Mouse (Mus musculus): ENCODE measurements around the gene Grm5. TPM values are rescaled to one million over a fixed set of nuclear protein-coding genes. Genes with fewer than 3 reads are reported as not detected.

Grm5 gene
- polyA plus RNA-seq (2014; fragmentation: Nextera tagmentation; extraction: Ambion mirVana): 67.7 and 68.0 TPM in 2 replicates

DNA sequence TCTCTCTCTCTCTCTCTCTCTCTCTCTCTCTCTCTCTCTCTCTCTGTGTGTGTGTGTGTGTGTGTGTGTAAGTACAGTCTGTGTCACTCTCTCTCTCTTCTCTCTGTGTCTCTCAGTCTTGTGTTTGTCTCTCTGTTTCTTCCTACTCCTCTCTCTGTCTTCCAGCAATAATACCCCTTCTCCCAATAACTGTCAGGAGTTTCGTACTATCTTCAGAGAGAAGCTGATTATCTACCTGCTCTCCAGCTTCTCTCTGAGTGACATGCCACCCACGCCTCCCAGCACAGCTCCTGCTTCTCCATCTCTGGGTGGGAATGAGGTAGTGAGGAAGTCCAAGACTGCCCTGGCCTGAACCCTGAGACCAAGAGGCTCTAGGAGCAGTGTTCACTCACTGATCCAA, at the start of gene Grm5:
Grm5 (plus strand) TSS at position 301 of the 400 bp plus-strand sequence.
- no peak for ATAC-seq (ENCODE audit: low FRiP score)
- no peaks in the 10 kb centered on the region for H3K27me3 ChIP-seq (ENCODE audit: control insufficient read depth, insufficient read depth, low read length)
- DNase-seq (ENCODE audit: low spot score): no peak
- 0 out of 2 replicates have a peak, but pooled peaks cover 5% of the 10 kb centered on the region for H3K4me1 ChIP-seq (replicated peaks; ENCODE audit: control insufficient read depth, insufficient read depth, low read length)
- no peaks in the 10 kb centered on the region for H3K9me3 ChIP-seq (ENCODE audit: control insufficient read depth, low read length)
- 9% methylated on average over 2 of the region's 2 CpGs for WGBS
- peak within 1 kb of the TSS; percentile 53 for H3K4me3 ChIP-seq (replicated peaks; ENCODE audit: low read length)
- no peaks in the 10 kb centered on the region for H3K36me3 ChIP-seq (replicated peaks; ENCODE audit: control insufficient read depth, insufficient read depth)
- H3K9ac ChIP-seq: peak within 1 kb of the TSS; percentile 78
- peak within 1 kb of the TSS; percentile 77 for H3K4me2 ChIP-seq (replicated peaks)
- peak within 1 kb of the TSS; percentile 92 for H3K27ac ChIP-seq

DNA sequence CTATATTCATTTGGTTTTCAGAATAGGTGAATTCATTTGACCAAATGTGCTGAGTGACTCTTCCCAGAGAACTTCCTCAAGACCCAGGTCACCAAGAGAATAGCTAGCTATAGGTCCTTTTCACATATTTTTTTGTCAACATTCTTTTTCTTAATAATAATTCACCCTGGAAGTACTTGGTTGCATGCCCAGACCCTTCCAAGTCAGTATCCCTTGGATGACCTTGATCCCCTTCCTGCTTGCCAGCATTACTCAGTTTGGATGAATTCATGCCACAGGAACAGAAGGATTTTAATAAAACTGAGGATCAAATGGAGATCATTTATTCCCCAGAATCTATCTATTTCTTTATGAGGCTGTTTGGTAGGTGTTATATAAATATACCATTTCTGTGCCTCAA, 44.9 kb upstream of the Grm5 start:
- Histone ChIP-seq H3K36me3 (replicated peaks; ENCODE audit: control insufficient read depth, insufficient read depth) (no peaks in the 10 kb centered on the region), H3K9ac (no peak overlapping the region), H3K27me3 (ENCODE audit: control insufficient read depth, insufficient read depth, low read length) (no peaks in the 10 kb centered on the region), H3K4me2 (replicated peaks) (no peak overlapping the region), H3K4me1 (replicated peaks; ENCODE audit: control insufficient read depth, insufficient read depth, low read length) (no peaks in the 10 kb centered on the region), H3K27ac (no peak overlapping the region), H3K9me3 (ENCODE audit: control insufficient read depth, low read length) (no peaks in the 10 kb centered on the region), H3K4me3 (replicated peaks; ENCODE audit: low read length) (no peak overlapping the region)
- DNase-seq (ENCODE audit: low spot score): no peak
- ATAC-seq (ENCODE audit: low FRiP score): no peak

DNA sequence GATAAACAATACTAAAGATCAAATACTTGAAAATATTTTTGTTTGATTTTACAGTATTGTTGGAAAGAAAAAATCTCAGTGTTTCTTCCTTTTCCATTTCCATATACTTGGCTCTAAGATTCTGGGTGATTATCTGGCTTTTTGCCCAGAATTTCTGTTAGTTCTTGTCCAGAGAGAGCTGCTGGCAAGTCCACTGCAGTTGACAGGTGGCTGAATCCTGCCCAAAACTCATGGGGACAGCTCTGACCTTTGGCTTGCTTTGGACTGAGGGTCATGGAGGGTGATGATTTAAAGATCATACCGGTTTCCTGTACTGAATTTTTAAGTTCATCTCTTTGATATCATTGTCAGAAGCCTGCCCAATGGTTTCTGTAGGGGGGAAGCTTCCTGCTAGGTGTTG, 18.7 kb upstream of the Grm5 start:
- no peak overlapping the region for H3K27ac ChIP-seq
- H3K27me3 ChIP-seq (ENCODE audit: control insufficient read depth, insufficient read depth, low read length): no peaks in the 10 kb centered on the region
- WGBS: 40% methylated on average over 1 of the region's 1 CpGs
- no peak for DNase-seq (ENCODE audit: low spot score)
- ATAC-seq (ENCODE audit: low FRiP score): no peak
- H3K9me3 ChIP-seq (ENCODE audit: control insufficient read depth, low read length): no peaks in the 10 kb centered on the region
- H3K4me2 ChIP-seq (replicated peaks): no peak overlapping the region
- no peak overlapping the region for H3K9ac ChIP-seq
- H3K4me1 ChIP-seq (replicated peaks; ENCODE audit: control insufficient read depth, insufficient read depth, low read length): no peaks in the 10 kb centered on the region
- H3K4me3 ChIP-seq (replicated peaks; ENCODE audit: low read length): no peak overlapping the region
- H3K36me3 ChIP-seq (replicated peaks; ENCODE audit: control insufficient read depth, insufficient read depth): no peaks in the 10 kb centered on the region

DNA sequence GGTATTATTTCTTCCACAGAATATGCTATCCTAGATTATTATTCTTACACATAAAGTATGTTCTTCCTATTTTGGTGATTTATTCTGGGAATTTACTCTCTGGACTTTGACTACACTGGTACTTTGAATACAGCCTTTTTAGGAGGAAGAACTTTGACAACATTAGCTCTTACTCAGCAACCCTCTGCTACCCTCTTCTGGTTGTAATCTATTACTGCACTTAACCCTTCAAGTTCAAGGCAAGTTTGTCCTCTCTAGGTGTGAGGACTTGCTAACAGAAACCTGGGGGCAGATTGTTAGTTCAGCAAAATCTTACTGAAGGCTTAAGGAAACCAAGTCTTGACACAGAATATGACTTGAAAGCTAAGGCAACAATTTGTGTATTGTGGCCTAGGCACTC, 17.5 kb upstream of the Grm5 start:
- H3K9me3 ChIP-seq (ENCODE audit: control insufficient read depth, low read length): no peaks in the 10 kb centered on the region
- H3K4me1 ChIP-seq (replicated peaks; ENCODE audit: control insufficient read depth, insufficient read depth, low read length): no peaks in the 10 kb centered on the region
- no peak overlapping the region for H3K9ac ChIP-seq
- DNase-seq (ENCODE audit: low spot score) (peak; percentile 49), ATAC-seq (ENCODE audit: low FRiP score) (no peak)
- H3K4me3 ChIP-seq (replicated peaks; ENCODE audit: low read length): no peak overlapping the region
- no peak overlapping the region for H3K4me2 ChIP-seq (replicated peaks)
- no peaks in the 10 kb centered on the region for H3K36me3 ChIP-seq (replicated peaks; ENCODE audit: control insufficient read depth, insufficient read depth)
- H3K27ac ChIP-seq: no peak overlapping the region
- H3K27me3 ChIP-seq (ENCODE audit: control insufficient read depth, insufficient read depth, low read length): no peaks in the 10 kb centered on the region

DNA sequence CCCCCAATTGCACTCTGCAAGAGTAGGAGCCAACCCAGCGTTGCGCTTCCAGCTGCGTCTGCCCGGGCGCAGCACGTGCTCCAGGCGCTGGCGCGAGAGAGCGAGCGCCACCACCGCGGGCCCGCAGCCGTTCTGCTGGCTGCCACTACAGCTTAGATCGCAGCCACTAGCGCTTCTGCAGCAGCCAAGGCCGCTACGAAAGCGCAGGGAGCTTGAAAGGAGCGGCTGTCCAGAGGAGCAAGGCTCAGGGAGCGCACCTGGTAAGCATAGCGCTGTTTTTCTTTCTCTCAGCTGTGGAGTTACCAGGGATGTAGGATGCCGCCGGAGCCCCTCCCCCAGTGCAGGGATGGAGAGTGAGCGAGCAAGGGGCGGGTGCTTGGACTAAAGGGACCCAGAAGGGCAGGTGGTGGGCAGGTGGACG, 323 bp downstream of the Grm5 start:
- Histone ChIP-seq H3K4me3 (replicated peaks; ENCODE audit: low read length) (peak overlapping the region; percentile 53), H3K9me3 (ENCODE audit: control insufficient read depth, low read length) (no peaks in the 10 kb centered on the region), H3K9ac (peak overlapping the region; percentile 78), H3K27ac (peak overlapping the region; percentile 92), H3K4me2 (replicated peaks) (peak overlapping the region; percentile 77), H3K27me3 (ENCODE audit: control insufficient read depth, insufficient read depth, low read length) (no peaks in the 10 kb centered on the region), H3K36me3 (replicated peaks; ENCODE audit: control insufficient read depth, insufficient read depth) (no peaks in the 10 kb centered on the region), H3K4me1 (replicated peaks; ENCODE audit: control insufficient read depth, insufficient read depth, low read length) (0 out of 2 replicates have a peak, but pooled peaks cover 5% of the 10 kb centered on the region)
- DNase-seq (ENCODE audit: low spot score) (peak; percentile 77), ATAC-seq (ENCODE audit: low FRiP score) (peak; percentile 97)
- WGBS: under 1% methylated on average over 28 of the region's 28 CpGs

DNA sequence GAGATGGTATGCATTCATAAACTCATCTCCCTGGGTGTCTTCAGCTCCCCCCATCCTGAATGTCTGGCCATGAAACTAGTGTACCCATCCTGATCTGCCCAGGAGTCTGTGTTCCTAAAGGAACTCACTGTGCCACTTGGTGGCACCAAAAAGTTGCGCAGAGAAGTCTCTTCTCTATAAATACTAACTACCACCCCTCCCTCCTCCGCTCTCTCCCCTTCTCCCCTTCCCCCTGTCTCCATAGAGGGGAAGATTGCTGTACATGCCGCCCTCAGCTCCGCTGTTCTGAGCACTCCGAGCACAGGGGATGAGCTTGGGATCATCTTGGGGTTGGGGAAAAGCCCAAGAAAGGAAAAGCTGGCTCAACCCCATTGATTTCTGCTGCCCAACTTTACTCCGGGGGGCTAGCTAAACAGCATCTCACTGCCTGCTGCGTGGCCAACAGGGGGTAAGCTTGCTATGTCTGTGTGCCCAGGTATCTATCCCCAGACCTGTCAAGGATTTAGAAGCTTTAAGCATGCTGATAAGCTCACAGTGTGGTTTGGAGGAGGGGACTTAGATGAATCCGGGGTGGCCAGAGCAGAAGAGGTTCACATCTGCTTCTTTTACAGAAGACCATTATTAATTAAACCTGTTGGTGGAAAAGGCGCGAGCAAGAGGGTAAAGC, 2.4 kb downstream of the Grm5 start:
- ATAC-seq (ENCODE audit: low FRiP score) (peak; percentile 57), DNase-seq (ENCODE audit: low spot score) (no peak)
- Histone ChIP-seq H3K4me1 (replicated peaks; ENCODE audit: control insufficient read depth, insufficient read depth, low read length) (0 out of 2 replicates have a peak, but pooled peaks cover 5% of the 10 kb centered on the region), H3K9me3 (ENCODE audit: control insufficient read depth, low read length) (no peaks in the 10 kb centered on the region), H3K36me3 (replicated peaks; ENCODE audit: control insufficient read depth, insufficient read depth) (no peaks in the 10 kb centered on the region), H3K27ac (no peak overlapping the region; the same call in 1 of the 2 replicates), H3K4me2 (replicated peaks) (peak overlapping the region; percentile 77), H3K9ac (peak overlapping the region; percentile 42), H3K4me3 (replicated peaks; ENCODE audit: low read length) (peak overlapping the region; percentile 53), H3K27me3 (ENCODE audit: control insufficient read depth, insufficient read depth, low read length) (no peaks in the 10 kb centered on the region)
- 11% methylated on average over 10 of the region's 10 CpGs for WGBS

DNA sequence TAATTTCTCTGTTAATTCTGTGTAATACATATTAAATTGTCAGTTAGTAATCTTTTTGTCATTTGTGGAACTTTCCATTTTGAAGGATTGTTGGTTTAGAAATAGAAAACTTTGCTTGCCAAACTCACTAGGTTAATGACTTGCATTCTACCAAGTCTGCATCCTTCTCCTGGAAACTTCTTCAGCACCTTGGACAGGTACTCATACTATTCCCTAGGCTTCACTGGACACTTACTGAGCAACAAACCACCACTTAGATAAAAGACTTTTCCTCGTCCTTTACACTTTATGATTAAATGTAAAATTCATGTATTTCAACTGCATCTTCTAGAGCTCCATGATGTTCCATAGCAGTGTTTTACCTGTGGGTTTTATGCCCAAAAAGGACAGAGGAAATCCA, 4.0 kb downstream of the Grm5 start:
- Histone ChIP-seq H3K27ac (no peak overlapping the region), H3K27me3 (ENCODE audit: control insufficient read depth, insufficient read depth, low read length) (no peaks in the 10 kb centered on the region), H3K4me2 (replicated peaks) (peak overlapping the region; percentile 77), H3K4me1 (replicated peaks; ENCODE audit: control insufficient read depth, insufficient read depth, low read length) (0 out of 2 replicates have a peak, but pooled peaks cover 5% of the 10 kb centered on the region), H3K9me3 (ENCODE audit: control insufficient read depth, low read length) (no peaks in the 10 kb centered on the region), H3K4me3 (replicated peaks; ENCODE audit: low read length) (no peak overlapping the region; the same call in 1 of the 2 replicates), H3K9ac (no peak overlapping the region), H3K36me3 (replicated peaks; ENCODE audit: control insufficient read depth, insufficient read depth) (no peaks in the 10 kb centered on the region)
- ATAC-seq (ENCODE audit: low FRiP score): no peak
- 44% methylated on average over 1 of the region's 1 CpGs for WGBS
- DNase-seq (ENCODE audit: low spot score): no peak

DNA sequence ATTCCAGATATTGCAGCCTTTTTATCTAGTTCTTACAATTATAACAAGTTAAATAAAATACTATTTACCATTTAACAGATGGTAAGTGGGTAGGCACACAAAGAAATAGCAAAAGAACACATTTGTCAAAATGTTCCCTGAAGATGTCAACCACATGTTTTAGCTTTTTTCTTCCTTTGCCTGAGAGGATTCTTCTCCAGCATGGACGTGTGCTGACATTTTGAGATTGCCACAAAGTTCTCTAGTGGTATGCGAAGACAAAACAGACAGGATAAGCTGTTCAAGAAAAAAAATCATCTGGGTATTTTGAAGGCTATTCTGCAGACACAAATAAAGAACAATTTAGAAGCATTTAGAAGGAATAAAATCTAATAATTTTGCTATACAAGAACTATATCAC, 42.3 kb downstream of the Grm5 start:
- DNase-seq (ENCODE audit: low spot score) (no peak), ATAC-seq (ENCODE audit: low FRiP score) (no peak)
- Histone ChIP-seq H3K36me3 (replicated peaks; ENCODE audit: control insufficient read depth, insufficient read depth) (no peaks in the 10 kb centered on the region), H3K9ac (no peak overlapping the region), H3K27ac (no peak overlapping the region), H3K9me3 (ENCODE audit: control insufficient read depth, low read length) (no peaks in the 10 kb centered on the region), H3K4me3 (replicated peaks; ENCODE audit: low read length) (no peak overlapping the region), H3K27me3 (ENCODE audit: control insufficient read depth, insufficient read depth, low read length) (no peaks in the 10 kb centered on the region), H3K4me1 (replicated peaks; ENCODE audit: control insufficient read depth, insufficient read depth, low read length) (no peaks in the 10 kb centered on the region), H3K4me2 (replicated peaks) (no peak overlapping the region)
- 69% methylated on average over 2 of the region's 2 CpGs for WGBS

DNA sequence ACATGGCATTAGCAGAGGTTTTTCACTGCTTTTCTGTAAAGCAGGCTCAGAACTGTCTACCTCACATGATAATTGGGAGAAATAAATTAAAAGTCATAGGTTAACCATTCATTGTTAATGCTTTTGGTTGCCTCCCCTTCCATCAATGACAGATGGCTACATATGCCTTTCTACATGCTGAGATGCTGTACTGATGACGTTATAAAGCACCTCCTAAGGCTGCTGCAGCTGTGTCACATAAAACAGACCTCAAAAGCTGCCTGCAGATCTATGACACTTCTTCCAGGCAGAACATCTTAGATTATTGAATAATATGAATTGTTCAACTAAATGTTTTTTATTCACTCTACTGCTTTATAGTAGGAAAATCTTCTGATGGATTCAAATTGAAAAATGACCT, 51.6 kb downstream of the Grm5 start:
- no peak overlapping the region for H3K27ac ChIP-seq
- H3K4me1 ChIP-seq (replicated peaks; ENCODE audit: control insufficient read depth, insufficient read depth, low read length): no peaks in the 10 kb centered on the region
- WGBS: 21% methylated on average over 1 of the region's 1 CpGs
- H3K36me3 ChIP-seq (replicated peaks; ENCODE audit: control insufficient read depth, insufficient read depth): no peaks in the 10 kb centered on the region
- no peak overlapping the region for H3K4me3 ChIP-seq (replicated peaks; ENCODE audit: low read length)
- ATAC-seq (ENCODE audit: low FRiP score) (no peak), DNase-seq (ENCODE audit: low spot score) (no peak)
- no peak overlapping the region for H3K9ac ChIP-seq
- no peak overlapping the region for H3K4me2 ChIP-seq (replicated peaks)
- no peaks in the 10 kb centered on the region for H3K9me3 ChIP-seq (ENCODE audit: control insufficient read depth, low read length)
- no peaks in the 10 kb centered on the region for H3K27me3 ChIP-seq (ENCODE audit: control insufficient read depth, insufficient read depth, low read length)

DNA sequence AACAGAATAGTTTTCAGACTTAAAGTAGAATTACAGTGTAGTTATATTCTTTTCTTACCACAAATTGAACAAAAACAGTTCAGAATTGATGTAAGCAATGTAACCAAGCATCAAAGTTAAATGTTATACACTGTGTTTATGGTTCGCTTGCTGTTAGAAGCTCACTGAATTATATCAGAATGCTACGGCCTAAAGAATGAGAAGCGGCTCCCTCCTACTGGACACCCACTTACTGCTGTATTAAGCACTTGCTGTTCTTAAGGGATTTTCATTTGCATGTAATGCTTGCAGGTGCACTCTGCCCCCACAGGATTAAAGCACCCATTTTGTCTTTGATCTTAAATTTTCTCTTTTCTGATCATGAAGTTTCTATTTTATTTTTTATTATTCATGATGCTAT, 66.6 kb downstream of the Grm5 start:
- ATAC-seq (ENCODE audit: low FRiP score) (no peak), DNase-seq (ENCODE audit: low spot score) (no peak)
- Histone ChIP-seq H3K9me3 (ENCODE audit: control insufficient read depth, low read length) (no peaks in the 10 kb centered on the region), H3K4me3 (replicated peaks; ENCODE audit: low read length) (no peak overlapping the region), H3K27me3 (ENCODE audit: control insufficient read depth, insufficient read depth, low read length) (no peaks in the 10 kb centered on the region), H3K4me1 (replicated peaks; ENCODE audit: control insufficient read depth, insufficient read depth, low read length) (no peaks in the 10 kb centered on the region), H3K27ac (no peak overlapping the region), H3K36me3 (replicated peaks; ENCODE audit: control insufficient read depth, insufficient read depth) (no peaks in the 10 kb centered on the region), H3K4me2 (replicated peaks) (no peak overlapping the region), H3K9ac (no peak overlapping the region)
- 80% methylated on average over 3 of the region's 3 CpGs for WGBS

Measured in hindbrain, embryonic 14.5 days (tissue).